Mouse (Mus musculus) CD4-positive helper T cell, adult 2 months (primary cell): ENCODE measurements around the gene Rdm1.

Source experiments
- DNase-seq: peaks from one replicate; pipeline ENCODE4 v3.0.0-alpha.2; 2012; ENCODE audit warnings: low read depth, missing footprints, low spot score

The Rdm1 gene

GRCm38 (mm10) chr11:101680634-101681325 lies 53.8 kb downstream of the Rdm1 start:
- DNase-seq, result no peak

GRCm38 (mm10) chr11:101681968-101682367 lies 55.0 kb downstream of the Rdm1 start:
- DNase-seq, result no peak

- DNase-seq, result no peak
These were observed 55.5 kb downstream of the Rdm1 start for GRCm38 (mm10) chr11:101682410-101682960.
